Mouse (Mus musculus): ENCODE measurements around the gene Plcd3. TPM values are rescaled to one million over a fixed set of nuclear protein-coding genes. Genes with fewer than 3 reads are reported as not detected.

Plcd3 gene
- total RNA-seq, 2 experiments from 2014 or later = 20.4 to 21.7 TPM

GRCm38 (mm10) chr11:103067457-103068001, 33.9 kb downstream of the Plcd3 start:
- DNase-seq (ENCODE audit: low spot score in 2 of 2) = no peak

- DNase-seq (ENCODE audit: low spot score in 2 of 2) = no peak
These were observed 34.5 kb downstream of the Plcd3 start for GRCm38 (mm10) chr11:103067051-103067361.

GRCm38 (mm10) chr11:103066191-103067050, 35.0 kb downstream of the Plcd3 start:
- DNase-seq (ENCODE audit: low spot score in 2 of 2) = no peak

GRCm38 (mm10) chr11:103058499-103059085, 42.9 kb downstream of the Plcd3 start:
- DNase-seq (ENCODE audit: low spot score in 2 of 2) = no peak

DNA sequence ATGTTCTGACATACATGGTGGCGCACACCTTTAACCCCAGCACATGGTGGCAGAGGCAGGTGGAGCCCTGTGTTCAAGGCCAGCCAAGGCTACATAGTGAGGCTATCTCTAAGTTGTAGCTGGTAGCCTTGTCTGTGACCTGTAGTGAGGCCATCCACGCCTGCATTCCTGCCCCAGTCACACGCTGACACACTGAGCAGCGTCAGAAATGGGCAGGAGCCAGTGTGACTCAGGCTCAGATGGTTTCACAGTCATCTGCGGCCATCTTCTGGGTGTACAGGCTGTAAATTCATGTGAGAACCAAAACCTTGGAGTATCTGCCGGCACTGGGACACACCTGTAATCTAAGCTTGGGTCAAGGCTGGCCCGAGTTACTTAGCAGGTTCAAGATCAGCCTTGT, 44.8 kb downstream of the Plcd3 start:
- no peak for DNase-seq (ENCODE audit: low spot score in 2 of 2)

DNA sequence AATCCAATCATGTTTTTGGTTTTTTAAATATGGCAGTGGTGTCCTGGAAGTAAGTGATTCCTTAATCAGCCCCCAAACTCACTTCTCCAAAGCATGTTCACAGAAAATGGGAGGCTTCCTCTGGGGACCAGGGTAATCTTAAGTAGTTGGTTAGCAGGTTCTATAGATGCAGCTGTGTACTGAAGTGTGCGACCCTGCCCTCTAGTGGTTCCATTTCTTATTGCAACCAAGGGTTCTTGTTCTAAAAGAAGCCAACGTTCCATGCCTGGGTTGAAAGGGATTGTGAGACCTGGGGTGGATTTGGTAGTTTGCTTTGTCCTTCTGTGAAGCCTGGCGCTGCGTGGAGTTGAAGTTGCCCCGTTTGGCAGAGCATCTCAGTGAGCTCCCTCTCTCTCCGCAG, 46.7 kb downstream of the Plcd3 start:
- peak; percentile 79 to 86 for DNase-seq (ENCODE audit: low spot score in 2 of 2)

- no peak for DNase-seq (ENCODE audit: low spot score in 2 of 2)
These were observed 48.0 kb downstream of the Plcd3 start for GRCm38 (mm10) chr11:103053191-103054076.

DNA sequence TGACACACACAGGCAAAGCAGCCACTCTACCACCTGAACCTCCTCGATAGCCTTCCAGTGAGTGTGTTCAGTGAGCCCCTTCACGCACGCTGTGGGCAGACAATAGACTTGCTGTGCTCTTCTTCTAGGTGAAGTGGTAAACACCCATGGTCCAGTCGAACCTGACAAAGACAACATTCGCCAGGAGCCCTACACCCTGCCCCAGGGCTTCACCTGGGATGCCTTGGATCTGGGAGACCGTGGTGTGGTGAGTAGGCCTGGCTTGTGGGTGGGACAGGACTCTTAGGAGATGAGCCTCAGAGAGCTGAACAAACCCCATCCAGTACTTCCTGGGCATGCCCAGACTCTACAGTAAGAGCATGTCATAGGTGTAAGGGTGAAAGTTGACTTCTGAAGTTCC, 49.4 kb downstream of the Plcd3 start:
- DNase-seq (ENCODE audit: low spot score in 2 of 2) = no peak

- DNase-seq (ENCODE audit: low spot score in 2 of 2) = peak in 1 of 2 experiments; percentile 51
These were observed 50.2 kb downstream of the Plcd3 start for GRCm38 (mm10) chr11:103051249-103051691.

- no peak for DNase-seq (ENCODE audit: low spot score in 2 of 2)
These were observed 51.3 kb downstream of the Plcd3 start for GRCm38 (mm10) chr11:103050153-103050552.

- no peak for DNase-seq (ENCODE audit: low spot score in 2 of 2)
These were observed 51.8 kb downstream of the Plcd3 start for GRCm38 (mm10) chr11:103049611-103050010.

GRCm38 (mm10) chr11:103046286-103046685, 55.2 kb downstream of the Plcd3 start:
- no peak for DNase-seq (ENCODE audit: low spot score in 2 of 2)

GRCm38 (mm10) chr11:103043982-103044381, 57.5 kb downstream of the Plcd3 start:
- no peak for DNase-seq (ENCODE audit: low spot score in 2 of 2)

DNA sequence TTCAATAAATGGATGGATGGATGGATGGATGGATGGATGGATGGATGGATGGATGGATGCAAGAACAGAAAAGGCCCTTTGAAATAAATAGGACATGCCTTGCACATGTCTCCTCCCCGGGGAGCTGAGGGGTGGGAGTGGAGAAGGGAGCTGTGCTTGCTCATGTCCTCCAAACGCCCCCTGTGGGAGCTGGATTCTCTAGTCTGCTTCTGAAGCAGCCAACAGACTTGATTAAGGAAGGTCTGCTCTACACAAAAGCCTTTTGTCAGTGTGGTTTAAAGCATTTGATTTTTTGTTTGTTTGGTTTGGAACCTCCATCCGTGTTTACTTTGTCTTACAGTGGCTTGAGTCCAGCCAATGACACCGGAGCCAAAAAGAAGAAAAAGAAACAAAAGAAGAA, 58.6 kb downstream of the Plcd3 start:
- no peak for DNase-seq (ENCODE audit: low spot score in 2 of 2)

- DNase-seq (ENCODE audit: low spot score in 2 of 2) = peak in 1 of 2 experiments; percentile 63
These were observed 63.4 kb downstream of the Plcd3 start for GRCm38 (mm10) chr11:103038037-103038436.

- DNase-seq (ENCODE audit: low spot score in 2 of 2) = no peak
These were observed 64.5 kb downstream of the Plcd3 start for GRCm38 (mm10) chr11:103036881-103037465.

GRCm38 (mm10) chr11:103035007-103035406, 66.5 kb downstream of the Plcd3 start:
- DNase-seq (ENCODE audit: low spot score in 2 of 2) = peak in 1 of 2 experiments; percentile 64

DNA sequence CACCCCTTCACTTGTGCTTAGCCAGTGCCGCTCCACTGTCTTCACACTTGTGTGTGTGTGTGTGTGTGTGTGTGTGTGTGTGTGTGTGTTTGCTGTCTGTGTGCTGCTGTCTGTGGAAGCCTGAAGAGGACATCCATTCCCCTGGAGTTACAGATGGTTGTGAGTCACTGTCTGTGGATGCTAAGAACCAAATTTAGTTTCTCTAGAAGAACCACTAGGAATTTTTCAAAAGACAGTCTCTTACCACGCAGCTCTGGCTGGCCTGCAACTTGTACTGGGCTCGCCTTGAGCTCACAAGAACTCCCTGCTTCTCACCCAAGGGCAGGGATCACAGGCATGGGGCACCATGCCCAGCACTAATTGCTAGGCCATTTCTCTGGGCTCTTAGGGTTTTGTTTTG, 68.4 kb downstream of the Plcd3 start:
- peak; percentile 66 to 68 for DNase-seq (ENCODE audit: low spot score in 2 of 2)

GRCm38 (mm10) chr11:103028176-103028891, 73.1 kb downstream of the Plcd3 start, which contains the start of the genes Nmt1 and Dcakd:
Nmt1 (plus strand) TSS chr11:103028190.
Dcakd (minus strand) TSS chr11:103028333.
- peak; percentile 93 to 94 for DNase-seq (ENCODE audit: low spot score in 2 of 2)

DNA sequence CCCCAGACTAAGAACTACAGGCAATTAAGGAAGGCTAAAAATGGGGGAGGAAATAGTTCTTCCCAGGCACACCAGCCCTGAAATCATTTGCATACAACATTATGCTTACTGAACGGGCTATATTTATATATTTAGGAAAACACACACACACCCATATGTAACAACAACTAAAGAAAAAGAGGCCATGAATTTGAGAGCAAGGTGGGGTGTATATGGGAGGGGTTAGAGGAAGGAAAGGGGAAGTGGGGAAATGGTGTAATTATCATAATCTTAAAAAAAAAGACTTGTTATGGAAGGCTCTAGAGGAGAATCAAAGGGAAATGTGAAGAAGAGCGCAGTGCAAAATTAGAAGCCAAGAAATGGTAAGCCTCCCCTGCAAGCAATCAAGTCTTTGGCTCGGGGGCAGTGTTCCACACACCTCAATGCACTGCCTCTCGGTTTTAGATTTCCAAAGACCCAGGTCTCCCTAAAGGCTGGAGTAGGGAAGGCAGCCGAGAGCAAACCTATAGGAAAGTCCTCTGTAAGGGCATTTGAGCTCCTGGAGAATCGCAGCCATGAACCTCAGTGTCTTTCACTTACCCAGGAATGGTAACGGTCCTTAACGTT, 73.8 kb downstream of the Plcd3 start:
- no peak for DNase-seq (ENCODE audit: low spot score in 2 of 2)
